Mouse (Mus musculus): ENCODE results near the gene Tsc22d1. TPM values are rescaled to one million over a fixed set of nuclear protein-coding genes. Genes with fewer than 3 reads are reported as not detected.

Gene Tsc22d1
- total and polyA plus RNA-seq, 3 experiments, result 178 to 454 (median 353) TPM

GRCm38 (mm10) chr14:76451011-76451410, 36.2 kb downstream of the Tsc22d1 start:
- intact Hi-C loops (cut with DNase I), result no loop called here
- H3K27ac ChIP-seq, result no peak overlapping the region
- H3K4me3 ChIP-seq, result no peak overlapping the region
- WGBS, result 70% methylated on average over 6 of the region's 6 CpGs
- no peaks in the 10 kb centered on the region for H3K36me3 ChIP-seq (ENCODE audit: control insufficient read depth, insufficient read depth, low read length)
- no peaks in the 10 kb centered on the region for H3K27me3 ChIP-seq (ENCODE audit: control insufficient read depth, insufficient read depth, low read length)
- TF ChIP-seq CTCF (IDR thresholded peaks at IDR 0.05) (no peak), POLR2A (IDR thresholded peaks at IDR 0.05; ENCODE audit: insufficient read depth, low read depth, low read length) (no peak)
- no peak for DNase-seq
- no peak overlapping the region for H3K9ac ChIP-seq (ENCODE audit: low read depth, low read length)
- H3K4me1 ChIP-seq (ENCODE audit: control insufficient read depth, insufficient read depth, low read length), result no peaks in the 10 kb centered on the region
- H3K79me2 ChIP-seq (replicated peaks; ENCODE audit: control insufficient read depth, insufficient read depth, low read length), result no peaks in the 10 kb centered on the region

- H3K27ac ChIP-seq, result no peak overlapping the region
- no peak for TF ChIP-seq POLR2A (IDR thresholded peaks at IDR 0.05; ENCODE audit: insufficient read depth, low read depth, low read length)
- no peak for DNase-seq
These were observed 38.1 kb downstream of the Tsc22d1 start for GRCm38 (mm10) chr14:76452751-76453360.

GRCm38 (mm10) chr14:76454673-76455072, 39.9 kb downstream of the Tsc22d1 start:
- intact Hi-C loops (cut with DNase I), result no loop called here
- Histone ChIP-seq H3K79me2 (replicated peaks; ENCODE audit: control insufficient read depth, insufficient read depth, low read length) (no peaks in the 10 kb centered on the region), H3K4me1 (ENCODE audit: control insufficient read depth, insufficient read depth, low read length) (no peaks in the 10 kb centered on the region), H3K4me3 (no peak overlapping the region), H3K27me3 (ENCODE audit: control insufficient read depth, insufficient read depth, low read length) (no peaks in the 10 kb centered on the region), H3K36me3 (ENCODE audit: control insufficient read depth, insufficient read depth, low read length) (no peaks in the 10 kb centered on the region), H3K27ac (no peak overlapping the region), H3K9ac (ENCODE audit: low read depth, low read length) (no peak overlapping the region)
- 34% methylated on average over 5 of the region's 5 CpGs for WGBS
- TF ChIP-seq POLR2A (IDR thresholded peaks at IDR 0.05; ENCODE audit: insufficient read depth, low read depth, low read length), result no peak
- TF ChIP-seq CTCF (IDR thresholded peaks at IDR 0.05), result no peak
- no peak for TF ChIP-seq EP300 (IDR thresholded peaks at IDR 0.05; ENCODE audit: insufficient read depth, low read depth, low read length)
- no peak for DNase-seq

More at GRCm38 (mm10) chr14:76452751-76453360, 38.1 kb downstream of the Tsc22d1 start:
- Histone ChIP-seq H3K27me3 (ENCODE audit: control insufficient read depth, insufficient read depth, low read length) (no peaks in the 10 kb centered on the region), H3K79me2 (replicated peaks; ENCODE audit: control insufficient read depth, insufficient read depth, low read length) (no peaks in the 10 kb centered on the region), H3K4me3 (no peak overlapping the region), H3K36me3 (ENCODE audit: control insufficient read depth, insufficient read depth, low read length) (no peaks in the 10 kb centered on the region), H3K9ac (ENCODE audit: low read depth, low read length) (no peak overlapping the region), H3K4me1 (ENCODE audit: control insufficient read depth, insufficient read depth, low read length) (no peaks in the 10 kb centered on the region)
- WGBS, result 68% methylated on average over 17 of the region's 17 CpGs
- intact Hi-C loops (cut with DNase I), result no loop called here

GRCm38 (mm10) chr14:76455159-76455558, 40.4 kb downstream of the Tsc22d1 start:
- Histone ChIP-seq H3K79me2 (replicated peaks; ENCODE audit: control insufficient read depth, insufficient read depth, low read length) (no peaks in the 10 kb centered on the region), H3K4me1 (ENCODE audit: control insufficient read depth, insufficient read depth, low read length) (no peaks in the 10 kb centered on the region), H3K9ac (ENCODE audit: low read depth, low read length) (no peak overlapping the region), H3K27ac (no peak overlapping the region), H3K36me3 (ENCODE audit: control insufficient read depth, insufficient read depth, low read length) (no peaks in the 10 kb centered on the region), H3K4me3 (no peak overlapping the region), H3K27me3 (ENCODE audit: control insufficient read depth, insufficient read depth, low read length) (no peaks in the 10 kb centered on the region)
- 66% methylated on average over 7 of the region's 7 CpGs for WGBS
- no peak for TF ChIP-seq POLR2A (IDR thresholded peaks at IDR 0.05; ENCODE audit: insufficient read depth, low read depth, low read length)
- TF ChIP-seq CTCF (IDR thresholded peaks at IDR 0.05), result no peak
- no peak for TF ChIP-seq EP300 (IDR thresholded peaks at IDR 0.05; ENCODE audit: insufficient read depth, low read depth, low read length)
- intact Hi-C loops (cut with DNase I), result no loop called here
- DNase-seq, result no peak

GRCm38 (mm10) chr14:76457696-76458095, 42.9 kb downstream of the Tsc22d1 start:
- DNase-seq, result no peak
- no peak overlapping the region for H3K4me3 ChIP-seq
- 79% methylated on average over 3 of the region's 3 CpGs for WGBS
- no peak overlapping the region for H3K27ac ChIP-seq
- intact Hi-C loops (cut with DNase I), result no loop called here
- H3K36me3 ChIP-seq (ENCODE audit: control insufficient read depth, insufficient read depth, low read length), result no peaks in the 10 kb centered on the region
- H3K9ac ChIP-seq (ENCODE audit: low read depth, low read length), result no peak overlapping the region
- H3K79me2 ChIP-seq (replicated peaks; ENCODE audit: control insufficient read depth, insufficient read depth, low read length), result no peaks in the 10 kb centered on the region
- no peaks in the 10 kb centered on the region for H3K4me1 ChIP-seq (ENCODE audit: control insufficient read depth, insufficient read depth, low read length)
- TF ChIP-seq POLR2A (IDR thresholded peaks at IDR 0.05; ENCODE audit: insufficient read depth, low read depth, low read length), result no peak
- TF ChIP-seq EP300 (IDR thresholded peaks at IDR 0.05; ENCODE audit: insufficient read depth, low read depth, low read length), result no peak
- no peak for TF ChIP-seq CTCF (IDR thresholded peaks at IDR 0.05)
- H3K27me3 ChIP-seq (ENCODE audit: control insufficient read depth, insufficient read depth, low read length), result no peaks in the 10 kb centered on the region

GRCm38 (mm10) chr14:76460181-76460580, 45.4 kb downstream of the Tsc22d1 start:
- Histone ChIP-seq H3K36me3 (ENCODE audit: control insufficient read depth, insufficient read depth, low read length) (no peaks in the 10 kb centered on the region), H3K4me3 (no peak overlapping the region), H3K79me2 (replicated peaks; ENCODE audit: control insufficient read depth, insufficient read depth, low read length) (no peaks in the 10 kb centered on the region), H3K4me1 (ENCODE audit: control insufficient read depth, insufficient read depth, low read length) (no peaks in the 10 kb centered on the region; the same call in 1 of the 2 replicates), H3K9ac (ENCODE audit: low read depth, low read length) (no peak overlapping the region), H3K27me3 (ENCODE audit: control insufficient read depth, insufficient read depth, low read length) (no peaks in the 10 kb centered on the region), H3K27ac (no peak overlapping the region)
- 52% methylated on average over 7 of the region's 7 CpGs for WGBS
- TF ChIP-seq EP300 (IDR thresholded peaks at IDR 0.05; ENCODE audit: insufficient read depth, low read depth, low read length), result no peak
- no peak for TF ChIP-seq CTCF (IDR thresholded peaks at IDR 0.05)
- TF ChIP-seq POLR2A (IDR thresholded peaks at IDR 0.05; ENCODE audit: insufficient read depth, low read depth, low read length), result no peak
- intact Hi-C loops (cut with DNase I), result loop anchor here (10.0 kb wide), 1 partner anchor 145 kb away; no protein-coding TSS in a partner anchor
- DNase-seq, result no peak
